Mouse (Mus musculus): Measurements from ENCODE around the gene Hsp90aa1.
"Not testable (repeated sequence)": the region's sequence is repeated elsewhere in the genome, so short reads cannot be mapped to it uniquely, and the experiment has no call there.

Hsp90aa1 gene

DNA sequence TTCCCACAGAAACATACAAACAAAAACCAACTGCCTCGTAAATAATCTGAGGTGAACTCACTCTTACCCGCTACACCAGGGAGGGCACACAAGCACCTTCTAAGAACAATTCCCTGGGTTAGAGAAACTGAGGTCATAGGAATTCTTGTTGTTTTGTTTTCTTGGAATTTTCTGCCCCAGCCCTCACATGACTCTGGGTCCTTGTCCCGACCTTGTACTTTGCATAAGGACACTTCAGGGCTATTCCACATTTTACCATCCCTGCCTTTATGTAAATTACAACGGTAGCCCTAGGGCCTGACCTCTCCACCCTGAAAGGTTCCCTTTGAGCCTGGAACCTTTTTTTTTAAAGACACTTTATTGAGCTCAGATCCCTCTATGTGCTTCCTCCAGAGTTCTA, at the start of gene Hsp90aa1:
Gene Hsp90aa1 (minus strand): TSS at position 173 of the 400 bp plus-strand sequence.
- in situ Hi-C loops (cut with MboI; ENCODE audit: low sequenced_read_pairs) = no loop called here

DNA sequence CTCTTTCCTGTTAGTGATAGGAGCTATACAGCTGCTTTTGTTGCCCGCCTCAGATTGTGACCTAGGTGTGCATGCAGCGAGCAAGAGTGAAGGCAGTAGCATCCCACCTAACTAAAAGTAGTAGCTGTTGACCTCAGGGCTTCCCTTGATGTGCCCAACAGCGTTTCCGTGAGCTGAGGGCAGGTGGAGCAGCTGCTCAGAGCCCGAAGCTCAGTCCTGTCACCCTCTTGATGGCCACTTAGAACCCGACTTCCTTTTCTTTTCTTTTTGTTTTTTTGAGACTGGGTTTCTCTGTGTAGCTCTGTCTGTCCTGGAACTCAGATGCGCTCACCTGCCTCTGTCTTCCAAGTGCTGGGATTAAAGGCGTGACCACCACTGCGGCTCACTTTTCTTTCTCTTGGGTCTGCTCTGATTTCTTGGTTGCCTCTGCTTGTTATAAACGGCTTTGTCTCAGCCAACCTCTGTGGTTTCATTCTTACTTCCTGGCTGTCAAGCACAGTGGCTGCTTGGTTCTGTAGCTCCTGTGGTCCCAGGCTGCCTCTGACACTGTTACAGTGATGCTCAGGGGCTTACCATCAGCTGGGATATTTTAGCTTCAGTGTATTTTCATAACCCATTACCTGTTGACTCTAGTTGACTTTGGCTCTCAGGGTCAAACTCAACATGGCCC, 48.4 kb upstream of the Hsp90aa1 start:
- in situ Hi-C loops (cut with MboI; ENCODE audit: low sequenced_read_pairs) = no loop called here

DNA sequence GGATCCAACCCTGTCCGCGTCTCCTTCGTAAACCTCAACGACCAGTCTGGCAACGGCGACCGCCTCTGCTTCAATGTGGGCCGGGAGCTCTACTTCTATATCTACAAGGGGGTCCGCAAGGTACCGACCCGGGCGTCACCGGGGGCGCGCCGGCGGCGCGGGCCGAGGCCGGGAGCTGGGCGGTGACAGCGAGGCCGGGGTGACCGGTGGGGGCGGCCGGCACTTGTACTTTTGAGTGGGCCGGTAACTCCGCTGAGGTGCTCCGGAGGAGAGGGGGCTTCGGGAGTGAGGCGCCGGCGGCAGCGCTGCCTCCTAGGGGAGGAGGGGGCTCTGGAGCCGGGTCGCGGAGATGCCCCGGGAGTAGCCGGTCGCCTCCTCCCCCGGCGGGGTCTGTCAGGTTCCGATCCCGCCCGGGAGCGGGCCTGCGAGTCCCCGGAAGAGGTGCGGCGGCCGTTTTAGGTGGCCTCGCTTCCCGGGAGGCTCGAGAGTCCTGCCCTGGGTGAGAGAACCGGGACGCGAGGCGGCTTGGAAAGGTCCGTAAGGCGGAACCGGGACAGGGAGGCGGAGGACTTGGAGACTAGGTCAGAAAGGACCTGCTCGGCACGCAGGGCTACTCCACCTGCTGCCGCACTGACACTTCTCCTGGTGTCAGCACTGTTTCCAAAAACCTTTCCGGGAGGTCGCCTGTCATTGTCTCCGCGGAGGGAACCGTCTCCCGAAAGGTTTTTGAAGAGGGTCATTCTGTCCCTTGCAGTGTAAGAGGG, 35.8 kb upstream of the Hsp90aa1 start:
- in situ Hi-C loops (cut with MboI; ENCODE audit: low sequenced_read_pairs) = no loop called here

DNA sequence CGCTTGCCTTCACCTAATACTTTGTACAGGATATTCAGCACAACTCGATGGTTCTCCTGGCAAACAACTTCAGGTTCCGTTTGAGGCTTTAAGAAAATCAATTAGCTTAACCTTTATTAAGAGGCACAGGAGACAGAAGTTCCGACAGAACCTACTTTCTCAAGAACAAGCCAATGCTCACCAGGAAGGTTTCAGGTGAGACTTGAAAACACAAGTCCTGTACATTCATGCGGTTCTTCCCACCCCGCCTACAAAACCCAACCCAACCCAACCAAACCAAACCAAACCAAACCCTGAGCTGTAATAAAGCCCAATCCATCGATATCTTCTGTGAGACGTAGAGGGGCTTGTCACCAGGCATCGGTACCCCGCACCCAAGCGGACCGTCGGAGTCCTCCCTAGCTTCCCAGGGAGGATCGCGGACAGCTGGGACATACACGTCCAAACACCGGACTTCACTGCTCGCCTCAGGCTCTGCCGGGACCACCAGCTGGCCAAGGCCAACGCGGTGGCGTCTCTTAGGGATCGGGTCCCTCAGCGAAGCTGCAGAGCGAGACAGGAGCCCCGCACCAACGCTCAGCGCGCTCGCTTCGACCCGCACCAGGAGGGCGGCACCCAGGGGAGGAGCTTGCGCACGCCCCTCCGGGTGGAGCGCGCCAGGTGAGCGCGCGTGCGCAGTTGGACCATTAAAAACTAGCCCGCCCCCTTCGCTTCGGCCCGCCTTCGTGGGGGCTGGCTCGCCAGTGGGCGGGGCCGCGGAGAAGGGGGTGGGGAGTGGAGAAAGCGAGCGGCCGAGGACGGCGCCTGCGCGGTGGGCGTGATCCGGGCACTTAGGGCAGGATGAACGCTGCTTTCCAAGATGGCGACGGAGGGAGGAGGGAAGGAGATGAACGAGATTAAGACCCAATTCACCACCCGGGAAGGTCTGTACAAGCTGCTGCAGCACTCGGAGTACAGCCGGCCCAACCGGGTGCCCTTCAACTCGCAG, 34.9 kb upstream of the Hsp90aa1 start, which contains the start of gene Wdr20:
Gene Wdr20 (plus strand): TSS at position 775 of the 988 bp plus-strand sequence.
- in situ Hi-C loops (cut with MboI; ENCODE audit: low sequenced_read_pairs) = no loop called here

DNA sequence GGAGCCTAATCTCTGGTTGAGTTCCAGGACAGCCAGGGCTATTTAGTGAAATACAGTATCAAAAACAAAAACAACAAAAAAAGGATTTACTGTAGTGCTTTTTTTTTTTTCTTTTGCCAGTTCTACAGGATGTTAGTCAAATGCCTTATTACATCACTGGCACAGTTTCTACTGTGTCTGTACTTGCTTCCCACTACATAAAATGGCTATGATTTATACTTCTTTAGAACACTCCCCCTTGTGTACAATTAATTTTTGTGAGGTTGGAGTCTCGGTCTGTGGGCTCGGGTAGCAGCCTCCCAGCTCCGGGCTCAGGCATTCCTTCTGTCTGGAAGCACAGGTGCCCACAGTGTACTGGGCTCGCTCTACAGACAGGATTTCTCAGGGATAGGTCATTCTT, 34.1 kb upstream of the Hsp90aa1 start:
- in situ Hi-C loops (cut with MboI; ENCODE audit: low sequenced_read_pairs) = no loop called here

DNA sequence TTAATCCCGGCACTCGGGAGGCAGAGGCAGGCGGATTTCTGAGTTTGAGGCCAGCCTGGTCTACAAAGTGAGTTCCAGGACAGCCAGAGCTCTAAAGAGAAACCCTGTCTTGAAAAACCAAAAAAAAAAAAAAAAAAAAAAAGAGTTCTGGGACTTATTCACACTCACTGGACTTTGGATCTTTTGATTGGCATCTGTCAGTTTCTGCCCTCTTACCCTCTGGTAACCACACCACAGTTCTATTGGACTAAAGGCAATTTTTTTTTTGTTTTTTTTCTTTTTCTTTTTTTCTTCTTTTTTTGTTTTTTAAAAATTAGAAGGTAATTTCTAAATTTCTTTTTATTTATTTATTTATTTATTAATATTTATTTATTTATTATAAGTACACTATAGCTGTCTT, 30.7 kb upstream of the Hsp90aa1 start:
- in situ Hi-C loops (cut with MboI; ENCODE audit: low sequenced_read_pairs) = not testable (repeated sequence)

DNA sequence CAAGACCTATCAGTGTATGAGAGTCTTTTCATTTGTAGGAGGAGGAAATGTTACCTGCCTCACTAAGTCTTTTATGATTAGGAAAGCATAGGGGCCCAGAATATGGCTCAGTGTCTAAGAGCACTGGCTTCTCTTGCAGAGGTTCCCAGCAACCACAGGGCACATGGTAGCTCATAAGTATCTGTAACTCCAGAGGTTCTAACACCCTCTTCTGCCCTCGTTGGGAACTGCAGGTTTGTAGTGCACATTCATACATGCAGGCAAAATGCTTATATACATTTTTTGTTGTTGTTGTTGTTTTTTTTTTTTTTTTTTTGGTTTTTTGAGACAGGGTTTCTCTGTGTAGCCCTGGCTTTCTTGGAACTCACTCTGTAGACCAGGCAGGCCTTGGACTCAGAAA, 23.9 kb upstream of the Hsp90aa1 start:
- in situ Hi-C loops (cut with MboI; ENCODE audit: low sequenced_read_pairs) = no loop called here

DNA sequence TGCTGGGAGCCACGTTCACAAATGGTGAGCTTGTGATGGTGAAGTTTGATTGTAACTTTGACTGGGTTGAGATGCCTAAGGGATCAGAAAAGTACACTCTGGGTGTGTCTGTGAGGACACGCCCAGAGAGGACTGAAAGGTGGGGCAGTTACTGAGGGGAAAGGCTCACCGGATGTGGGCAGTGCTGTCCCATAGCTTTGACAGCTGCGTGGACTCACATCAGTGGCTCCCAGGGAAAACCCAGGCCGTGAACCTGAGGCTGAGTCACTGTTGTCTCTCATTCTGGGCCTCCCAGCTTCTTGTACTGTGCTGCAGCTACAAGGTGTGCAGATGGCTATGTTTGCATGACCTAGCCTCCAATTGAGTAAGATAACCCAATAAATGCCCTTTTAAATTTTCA, 23.0 kb upstream of the Hsp90aa1 start:
- in situ Hi-C loops (cut with MboI; ENCODE audit: low sequenced_read_pairs) = no loop called here

DNA sequence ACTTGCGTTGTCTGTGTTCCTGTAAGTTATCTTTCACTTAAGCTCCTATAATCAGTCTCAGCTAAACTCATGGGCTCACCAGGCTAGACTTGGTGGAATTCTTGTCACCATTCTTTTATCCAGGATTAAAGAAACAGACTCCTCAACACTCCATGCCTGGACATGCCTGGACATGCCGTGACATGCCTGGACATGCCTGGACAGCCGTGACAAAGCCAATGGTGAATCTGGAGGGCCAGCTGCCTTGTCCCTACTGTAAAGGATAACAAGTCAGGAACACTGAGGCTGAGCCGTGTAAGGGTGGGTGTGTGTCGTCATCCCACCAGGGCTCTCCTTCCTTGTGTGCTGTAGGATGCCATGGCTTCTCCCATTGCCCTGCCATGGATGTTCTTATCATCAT, 22.5 kb upstream of the Hsp90aa1 start:
- in situ Hi-C loops (cut with MboI; ENCODE audit: low sequenced_read_pairs) = no loop called here

DNA sequence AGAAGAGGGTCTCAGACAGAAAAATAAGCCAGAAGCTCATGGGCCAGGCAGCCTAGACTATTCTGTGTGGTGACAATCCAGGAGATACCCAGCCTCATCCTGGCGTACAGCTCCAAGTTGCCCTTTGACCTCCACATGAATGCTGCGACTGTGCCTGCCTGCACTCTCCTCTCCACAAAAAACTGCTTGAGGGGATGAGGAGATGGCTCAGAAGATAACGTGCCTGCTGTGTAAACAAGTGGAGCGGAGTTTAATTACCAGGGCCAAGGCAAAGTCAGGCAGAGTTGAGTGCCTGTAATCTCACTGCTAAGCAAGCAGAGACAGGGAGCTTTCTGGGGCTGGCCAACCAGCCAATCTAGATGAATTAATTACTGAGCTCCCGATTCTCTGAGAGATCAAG, 13.5 kb upstream of the Hsp90aa1 start:
- in situ Hi-C loops (cut with MboI; ENCODE audit: low sequenced_read_pairs) = no loop called here

DNA sequence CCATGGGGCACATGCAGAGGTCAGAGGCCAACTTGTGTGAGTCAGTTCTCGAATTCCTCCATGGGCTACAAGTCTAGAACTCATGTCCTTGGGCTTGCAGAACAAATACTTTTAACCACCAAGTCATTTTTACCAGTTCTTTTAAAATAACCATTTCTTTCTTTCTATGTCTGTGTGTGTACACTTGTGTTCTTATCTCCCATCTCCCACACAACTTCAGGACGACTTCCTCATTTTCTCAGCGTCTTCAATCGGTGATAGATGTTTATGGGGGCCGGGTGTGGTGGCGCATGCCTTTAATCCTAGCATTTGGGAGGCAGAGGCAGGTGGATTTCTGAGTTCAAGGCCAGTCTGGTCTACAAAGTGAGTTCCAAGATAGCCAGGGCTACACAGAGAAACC, 11.7 kb upstream of the Hsp90aa1 start:
- in situ Hi-C loops (cut with MboI; ENCODE audit: low sequenced_read_pairs) = no loop called here

DNA sequence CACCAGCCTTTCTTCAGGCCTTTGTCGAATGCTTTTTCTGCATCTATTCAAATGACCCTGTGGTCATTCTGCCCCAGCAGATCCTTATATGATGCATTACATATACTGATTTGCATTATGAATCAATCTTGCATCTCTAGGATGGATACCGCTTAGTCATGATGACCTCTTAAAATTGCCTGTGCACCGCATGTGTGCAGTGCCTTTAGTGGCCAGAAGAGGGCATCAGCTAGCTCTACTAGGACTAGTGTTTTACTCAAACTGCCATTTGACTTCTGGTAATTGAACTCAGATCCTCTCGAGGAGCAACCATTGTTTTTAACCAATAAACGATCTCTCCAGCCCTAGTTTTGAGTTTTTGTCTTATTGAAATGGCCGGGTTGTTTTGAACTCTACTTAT, 11.3 kb upstream of the Hsp90aa1 start:
- in situ Hi-C loops (cut with MboI; ENCODE audit: low sequenced_read_pairs) = no loop called here

DNA sequence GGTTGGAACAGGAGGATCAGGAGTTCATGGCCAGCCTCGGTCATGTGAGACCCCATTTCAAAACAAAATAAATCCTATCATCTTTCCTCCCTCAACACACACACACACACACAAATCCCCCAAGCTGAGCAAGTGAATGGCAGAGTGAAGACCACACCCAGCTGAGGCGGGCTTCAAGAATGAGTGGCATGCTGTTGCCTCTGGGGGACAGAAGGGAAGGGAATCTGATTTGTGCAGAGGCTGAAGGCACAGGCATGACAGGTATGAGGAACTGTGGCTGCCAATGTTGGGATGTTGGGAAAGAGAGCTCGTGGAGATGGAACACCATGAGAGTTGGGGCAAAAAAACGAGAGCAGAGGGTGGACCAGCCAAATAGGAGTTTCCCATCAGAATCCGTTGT, 8.7 kb upstream of the Hsp90aa1 start:
- in situ Hi-C loops (cut with MboI; ENCODE audit: low sequenced_read_pairs) = no loop called here

DNA sequence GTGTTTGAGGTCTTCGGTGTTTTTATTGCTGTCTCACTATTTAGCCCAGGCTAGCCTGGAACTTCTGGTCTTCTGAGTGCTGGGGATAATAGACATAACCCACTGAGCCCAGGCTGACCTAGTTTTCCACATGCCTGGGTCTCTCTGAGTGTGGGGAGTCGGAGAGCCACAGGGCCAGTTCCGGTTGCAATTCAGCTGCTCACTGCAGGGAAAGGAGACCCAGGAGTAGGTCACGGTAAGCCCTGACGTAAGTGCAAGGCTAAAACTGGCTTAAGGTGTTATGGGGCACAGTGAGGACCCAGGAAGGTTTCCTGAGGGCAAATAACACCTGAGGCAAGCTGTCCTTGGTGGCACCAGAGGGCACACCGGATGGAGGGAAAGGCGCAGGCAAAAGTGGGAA, 4.9 kb upstream of the Hsp90aa1 start:
- in situ Hi-C loops (cut with MboI; ENCODE audit: low sequenced_read_pairs) = no loop called here

DNA sequence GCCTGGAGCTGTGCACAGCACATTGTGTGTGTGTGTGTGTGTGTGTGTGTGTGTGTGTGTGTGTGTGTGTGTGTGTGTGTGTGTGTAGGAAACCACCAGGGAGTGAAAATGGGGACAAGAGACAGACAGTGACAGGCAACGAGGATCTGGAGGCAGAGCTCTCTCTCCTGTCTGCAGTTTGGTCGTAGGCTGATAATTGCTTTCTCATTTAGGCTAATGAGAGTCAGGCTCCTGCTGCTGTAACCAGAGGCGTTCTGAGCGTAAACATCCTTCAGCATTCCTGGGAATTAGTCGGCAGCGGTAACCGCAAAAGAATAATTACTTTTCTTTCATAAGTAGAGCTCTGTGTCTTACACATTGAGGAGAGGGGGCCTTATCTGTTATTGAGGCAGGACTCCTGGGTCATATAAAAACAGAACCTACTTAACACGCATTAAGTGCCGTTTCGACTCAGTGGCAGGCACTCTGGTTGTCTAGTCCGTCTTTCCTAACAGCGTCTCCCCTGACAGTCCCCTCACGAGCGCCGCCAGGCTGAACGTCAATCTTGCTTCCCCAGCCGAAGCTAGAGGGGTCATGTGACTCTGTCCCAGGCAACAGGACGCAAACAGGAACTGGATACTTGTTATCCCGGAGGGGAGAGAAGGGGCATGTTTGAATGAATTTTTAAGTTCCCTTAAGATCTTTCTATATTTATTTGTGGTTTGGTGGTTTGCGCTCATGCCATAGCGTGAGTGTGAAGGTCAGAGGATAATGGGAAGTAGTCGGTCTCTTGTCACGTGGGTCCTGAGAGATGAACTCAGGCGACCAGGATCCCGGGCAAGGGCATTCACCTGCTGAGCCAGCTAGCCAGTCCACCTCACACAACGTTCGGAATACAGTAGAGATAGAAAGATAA, 4.1 kb upstream of the Hsp90aa1 start:
- in situ Hi-C loops (cut with MboI; ENCODE audit: low sequenced_read_pairs) = no loop called here

DNA sequence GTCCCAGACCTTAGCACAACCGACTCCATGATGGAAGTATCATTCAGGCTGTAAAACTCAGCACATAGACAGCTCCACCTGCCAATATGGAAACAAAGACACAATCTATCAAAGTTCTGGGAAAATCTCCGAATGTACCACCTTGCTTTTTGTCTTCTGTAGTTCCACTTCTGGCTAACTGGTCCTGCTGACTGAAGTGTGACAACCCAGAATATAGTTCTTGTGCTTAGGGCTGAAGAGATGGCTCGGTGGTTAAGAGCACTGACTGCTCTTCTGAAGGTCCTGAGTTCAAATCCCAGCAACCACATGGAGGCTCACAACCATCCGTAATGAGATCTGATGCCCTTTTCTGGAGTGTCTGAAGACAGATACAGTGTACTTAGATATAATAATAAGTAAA, 2.9 kb upstream of the Hsp90aa1 start:
- in situ Hi-C loops (cut with MboI; ENCODE audit: low sequenced_read_pairs) = not testable (repeated sequence)

DNA sequence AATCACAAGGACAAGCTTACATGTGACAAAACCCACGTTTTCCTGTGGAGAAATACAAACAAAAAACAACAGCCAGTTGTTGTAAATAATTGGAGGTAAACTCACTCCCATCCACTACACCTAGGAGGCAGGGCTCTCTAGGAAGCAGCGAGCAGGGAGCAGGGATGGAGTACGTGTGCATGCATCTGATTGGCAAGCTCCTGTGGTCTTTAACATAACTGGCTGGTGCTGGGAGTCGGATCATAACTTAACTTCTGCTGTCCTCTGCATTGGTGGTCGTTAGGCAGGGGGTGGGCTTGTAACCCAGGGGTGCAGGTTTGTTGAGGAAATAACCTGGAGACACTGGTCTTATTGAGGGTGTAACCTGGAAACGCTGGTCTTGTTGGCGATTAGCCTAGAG, 1.2 kb upstream of the Hsp90aa1 start:
- in situ Hi-C loops (cut with MboI; ENCODE audit: low sequenced_read_pairs) = no loop called here

DNA sequence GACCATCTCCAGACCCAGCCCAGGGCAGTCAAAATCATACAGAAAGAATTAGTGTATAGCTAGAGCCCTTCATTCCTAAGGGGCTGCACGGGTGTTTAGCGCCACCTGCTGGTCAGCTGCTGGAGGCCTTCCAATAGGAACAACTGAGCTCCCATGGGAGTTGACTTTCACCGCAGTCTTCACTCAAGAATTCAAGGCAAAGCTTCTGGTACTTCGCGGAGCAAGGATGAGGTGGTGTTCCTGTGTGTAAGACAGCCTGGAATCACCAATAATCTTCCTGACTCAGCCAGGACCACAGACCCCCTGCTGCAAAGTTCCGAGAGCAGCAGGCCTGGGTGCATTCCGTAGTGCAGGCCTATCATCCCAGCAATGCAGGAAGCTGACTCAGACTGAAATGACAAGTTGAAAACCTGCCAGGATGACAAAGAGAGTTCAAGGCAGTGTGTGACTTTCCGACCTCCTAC, 512 bp upstream of the Hsp90aa1 start:
- in situ Hi-C loops (cut with MboI; ENCODE audit: low sequenced_read_pairs) = no loop called here

DNA sequence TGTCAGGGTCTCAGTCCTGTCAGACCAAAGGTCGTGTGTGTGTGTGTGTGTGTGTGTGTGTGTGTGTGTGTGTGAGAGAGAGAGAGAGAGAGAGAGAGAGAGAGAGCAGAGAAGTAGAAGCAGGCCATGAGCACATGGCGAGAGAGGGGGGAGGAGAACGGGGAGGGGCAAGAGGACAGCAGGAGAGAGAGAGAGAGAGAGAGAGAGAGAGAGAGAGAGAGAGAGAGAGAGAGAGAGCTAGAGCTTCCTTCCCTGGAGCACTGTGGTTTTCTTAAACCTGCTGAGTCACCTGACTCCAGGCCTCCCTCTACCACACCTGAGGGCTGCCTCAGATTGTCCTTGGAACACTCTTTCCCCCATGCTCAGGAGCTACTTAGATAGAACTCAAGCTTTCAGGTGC, 1.2 kb downstream of the Hsp90aa1 start:
- in situ Hi-C loops (cut with MboI; ENCODE audit: low sequenced_read_pairs) = not testable (repeated sequence)

DNA sequence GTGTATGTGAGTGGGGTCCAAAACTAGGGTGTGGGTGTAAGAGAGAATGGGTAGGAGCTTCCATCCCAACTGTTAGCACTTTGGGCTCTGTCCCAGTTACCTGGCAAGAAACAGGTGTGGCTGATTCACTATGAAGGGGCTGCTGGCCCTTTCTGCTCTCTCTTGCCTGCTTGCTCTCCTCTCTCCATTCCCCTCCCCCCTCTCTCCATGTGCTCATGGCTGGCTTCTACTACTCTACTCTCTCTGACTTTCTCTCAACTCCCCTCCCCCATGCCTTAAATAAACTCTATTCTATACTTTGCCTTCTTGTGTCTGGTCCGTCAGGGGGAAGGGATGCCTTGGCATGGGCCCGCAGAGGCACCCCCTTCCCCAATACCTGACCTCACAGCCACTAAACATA, 1.8 kb downstream of the Hsp90aa1 start:
- in situ Hi-C loops (cut with MboI; ENCODE audit: low sequenced_read_pairs) = no loop called here
